Mouse (Mus musculus) kidney, postnatal 0 days (tissue): ENCODE measurements around the gene P3h2. TPM values are rescaled to one million over a fixed set of nuclear protein-coding genes. Genes with fewer than 3 reads are reported as not detected.

Source experiments
- ATAC-seq: fragments of 200-750 bp; cut with Nextera tagmentation; replicated peaks from 2 replicates; pipeline ENCODE4 v1.8.0; 2017; ENCODE audit warnings: low read depth, moderate number of reproducible peaks, moderate TSS enrichment, moderate library complexity; ENCODE audit not compliant: low FRiP score
- DNase-seq: peaks from one replicate; pipeline ENCODE4 v3.0.0-alpha.2; 2016; ENCODE audit warnings: low spot score
- H3K27ac ChIP-seq: fragments of 300-500 bp; sonication (generic); 2 replicates; pipeline ENCODE4 v1.5.1; 2014; ENCODE audit warnings: mild to moderate bottlenecking
- H3K27me3 ChIP-seq: fragments of 300-500 bp; sonication (generic); 2 replicates; pipeline ENCODE4 v1.6.1; 2014; ENCODE audit warnings: low read length, mixed read lengths; ENCODE audit not compliant: insufficient read depth
- H3K36me3 ChIP-seq: fragments of 300-500 bp; sonication (generic); 2 replicates; pipeline ENCODE4 v1.6.1; 2014; ENCODE audit warnings: low read length, mixed read lengths; ENCODE audit not compliant: insufficient read depth
- H3K4me1 ChIP-seq: fragments of 300-500 bp; sonication (generic); replicated peaks from 2 replicates; pipeline ENCODE4 v1.6.1; 2014; ENCODE audit warnings: antibody characterized with exemption, low read length, mixed read lengths; ENCODE audit not compliant: insufficient read depth
- H3K4me2 ChIP-seq: fragments of 300-500 bp; sonication (generic); 2 replicates; pipeline ENCODE4 v1.6.1; 2014; ENCODE audit warnings: mild to moderate bottlenecking, low read length, moderate library complexity, mixed read lengths
- H3K4me3 ChIP-seq: fragments of 300-500 bp; sonication (generic); replicated peaks from 2 replicates; pipeline ENCODE4 v1.5.1; 2014; ENCODE audit warnings: low read depth, low read length
- H3K9ac ChIP-seq: fragments of 300-500 bp; sonication (generic); 2 replicates; pipeline ENCODE4 v1.6.1; 2014; ENCODE audit warnings: low read depth, low read length
- H3K9me3 ChIP-seq: fragments of 300-500 bp; sonication (generic); replicated peaks from 2 replicates; pipeline ENCODE4 v1.6.1; 2016; ENCODE audit warnings: low read length, inconsistent platforms, mixed read lengths
- CTCF ChIP-seq: IDR thresholded peaks from 2 replicates; pipeline ENCODE4 v1.5.1; 2016; ENCODE audit warnings: antibody characterized with exemption, low read depth, mild to moderate bottlenecking, moderate library complexity
- WGBS: fragments of 180-500 bp; shearing (Covaris S2); extraction: QIAGEN DNeasy Blood & Tissue Kit; methylation state at CpG from one replicate; pipeline ENCODE4 v1.1.7; 2014; 5-methylcytosine and 5-hydroxymethylcytosine counted together
- polyA plus RNA-seq: library from polyadenylated mRNA; unstranded; fragments of >200 nt; fragmentation: Nextera tagmentation; extraction: Ambion mirVana; gene quantifications from 2 replicates; pipeline ENCODE4 v1.2.1, GENCODE M21; 2015

Gene P3h2
- polyA plus RNA-seq, 1 experiment from 2014 or later, result 14.7 TPM

DNA sequence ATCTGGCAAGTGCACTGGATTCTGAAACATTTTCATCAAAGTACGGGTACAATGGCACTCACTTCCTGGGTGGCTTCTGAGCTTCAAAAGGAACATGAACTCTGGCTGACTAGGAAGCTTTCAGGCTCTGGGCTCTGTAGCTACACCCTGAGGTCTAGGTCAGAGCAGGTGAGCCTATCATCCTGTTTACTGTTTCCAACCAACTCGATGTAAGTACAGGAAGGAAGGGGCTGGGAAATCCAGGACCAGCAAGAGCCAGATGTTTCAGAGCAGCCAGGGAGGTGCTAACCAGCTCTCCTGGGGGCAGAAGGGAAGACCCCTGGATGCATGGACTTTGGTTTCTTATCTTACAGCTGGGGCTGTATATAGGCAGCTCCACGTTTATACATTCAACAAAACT lies 126.5 kb downstream of the P3h2 start:
- H3K9ac ChIP-seq, result no peak overlapping the region
- no peak for DNase-seq
- TF ChIP-seq CTCF, result no peak
- H3K27ac ChIP-seq, result no peak overlapping the region
- H3K27me3 ChIP-seq, result no peaks in the 10 kb centered on the region
- WGBS, result 44% methylated on average over 3 of the region's 3 CpGs
- no peak overlapping the region for H3K4me2 ChIP-seq
- no peaks in the 10 kb centered on the region for H3K4me1 ChIP-seq
- no peak for ATAC-seq
- no peak overlapping the region for H3K4me3 ChIP-seq
- H3K36me3 ChIP-seq, result peaks cover 3% of the 10 kb centered on the region; the same call in 1 of the 2 replicates
- no peaks in the 10 kb centered on the region for H3K9me3 ChIP-seq

DNA sequence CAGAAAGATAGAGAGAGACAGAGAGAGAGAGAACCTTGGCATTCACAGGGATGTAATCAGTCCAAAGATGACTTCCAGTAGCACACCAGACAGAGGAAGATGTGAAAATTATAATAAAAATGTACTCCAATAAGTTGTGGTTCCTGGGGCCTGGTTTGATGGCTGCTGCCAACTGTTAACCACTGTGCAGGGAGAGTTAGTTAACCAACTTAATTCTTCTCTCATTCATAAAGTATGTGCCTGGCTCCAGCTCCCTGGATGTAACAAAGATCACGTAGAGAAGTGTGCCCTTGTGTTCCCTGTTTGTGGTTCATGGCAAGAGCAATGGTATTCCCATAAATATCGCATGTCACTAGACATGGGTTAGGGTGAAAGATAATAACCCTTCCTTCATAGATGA lies 128.4 kb downstream of the P3h2 start:
- Histone ChIP-seq H3K36me3 (peaks cover 7% of the 10 kb centered on the region), H3K4me3 (no peak overlapping the region), H3K27ac (no peak overlapping the region), H3K9me3 (no peaks in the 10 kb centered on the region), H3K4me1 (no peaks in the 10 kb centered on the region), H3K27me3 (no peaks in the 10 kb centered on the region), H3K4me2 (no peak overlapping the region), H3K9ac (no peak overlapping the region)
- no peak for ATAC-seq
- WGBS, result 74% methylated on average over 2 of the region's 2 CpGs
- TF ChIP-seq CTCF, result no peak
- DNase-seq, result no peak

DNA sequence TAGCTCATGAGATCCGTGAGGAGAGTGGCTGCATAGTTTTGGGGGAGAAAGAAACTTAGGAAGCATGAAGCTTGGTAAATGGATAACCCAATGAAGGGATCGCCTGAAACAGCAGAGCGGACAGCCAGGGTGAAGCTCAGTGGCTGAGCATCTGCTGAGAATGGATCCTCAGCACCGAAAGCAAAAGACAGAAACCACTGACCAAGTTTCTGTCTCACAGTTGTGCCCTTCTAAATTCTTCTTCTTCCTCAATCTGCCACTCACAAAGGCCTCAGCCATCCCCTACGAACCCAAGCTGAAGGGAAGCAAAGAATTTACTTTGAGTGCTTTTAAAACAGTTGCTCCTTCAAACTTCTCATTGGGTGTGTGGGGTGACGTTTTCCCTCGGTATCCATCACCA lies 134.3 kb downstream of the P3h2 start:
- no peak overlapping the region for H3K9ac ChIP-seq
- no peak overlapping the region for H3K4me3 ChIP-seq
- peaks cover 15% of the 10 kb centered on the region for H3K36me3 ChIP-seq
- no peaks in the 10 kb centered on the region for H3K4me1 ChIP-seq
- no peak for ATAC-seq
- no peaks in the 10 kb centered on the region for H3K9me3 ChIP-seq
- 77% methylated on average over 7 of the region's 7 CpGs for WGBS
- no peaks in the 10 kb centered on the region for H3K27me3 ChIP-seq
- H3K4me2 ChIP-seq, result no peak overlapping the region
- TF ChIP-seq CTCF, result no peak
- no peak for DNase-seq
- H3K27ac ChIP-seq, result no peak overlapping the region

DNA sequence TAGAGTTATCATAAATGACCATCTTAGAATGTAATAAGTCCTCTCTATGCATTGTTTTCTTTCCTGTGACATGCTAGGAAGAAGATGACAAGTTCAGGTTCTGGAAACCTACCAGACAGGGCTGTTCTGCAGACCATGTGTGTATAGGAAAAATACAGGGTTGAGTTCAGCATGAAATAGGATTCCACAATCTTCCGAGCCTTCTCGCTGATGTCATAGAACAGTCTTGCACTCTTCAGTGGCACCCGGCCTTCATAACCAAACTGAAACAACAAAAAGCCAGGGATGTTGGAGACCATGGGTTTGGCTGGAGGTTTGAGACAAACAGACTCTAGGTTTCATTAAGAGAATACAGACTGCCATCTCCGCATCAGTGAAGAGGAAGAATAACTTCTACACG lies 134.9 kb downstream of the P3h2 start:
- 87% methylated on average over 5 of the region's 5 CpGs for WGBS
- H3K4me2 ChIP-seq, result no peak overlapping the region
- TF ChIP-seq CTCF, result no peak
- H3K9me3 ChIP-seq, result no peaks in the 10 kb centered on the region
- ATAC-seq, result no peak
- no peak for DNase-seq
- H3K36me3 ChIP-seq, result peaks cover 14% of the 10 kb centered on the region; the same call in 1 of the 2 replicates
- H3K27me3 ChIP-seq, result no peaks in the 10 kb centered on the region
- no peaks in the 10 kb centered on the region for H3K4me1 ChIP-seq
- H3K9ac ChIP-seq, result no peak overlapping the region
- no peak overlapping the region for H3K27ac ChIP-seq
- no peak overlapping the region for H3K4me3 ChIP-seq

DNA sequence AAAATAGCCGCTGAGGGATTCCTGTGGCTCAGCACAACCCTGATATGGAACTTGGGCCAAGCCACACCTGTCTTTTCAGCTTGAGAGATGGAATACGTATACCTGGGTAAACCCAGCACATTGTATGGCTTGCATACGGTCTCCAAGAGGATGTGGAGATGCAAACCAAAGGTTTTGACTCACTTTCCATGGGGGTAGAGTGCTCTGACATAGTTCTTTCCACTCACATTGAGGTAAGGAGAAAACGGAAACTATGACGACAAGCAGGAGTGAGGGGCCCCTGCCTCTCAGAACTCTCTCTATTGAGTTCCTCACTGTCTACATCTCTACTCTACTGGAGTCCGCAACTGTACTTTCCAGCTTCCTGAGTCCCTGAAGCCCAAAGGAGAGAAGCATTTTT lies 135.4 kb downstream of the P3h2 start:
- TF ChIP-seq CTCF, result no peak
- no peak for DNase-seq
- Histone ChIP-seq H3K9ac (no peak overlapping the region), H3K4me1 (no peaks in the 10 kb centered on the region), H3K4me3 (no peak overlapping the region), H3K9me3 (no peaks in the 10 kb centered on the region), H3K4me2 (no peak overlapping the region), H3K27ac (no peak overlapping the region), H3K27me3 (no peaks in the 10 kb centered on the region), H3K36me3 (peaks cover 14% of the 10 kb centered on the region; the same call in 1 of the 2 replicates)
- 90% methylated on average over 6 of the region's 6 CpGs for WGBS
- ATAC-seq, result no peak

DNA sequence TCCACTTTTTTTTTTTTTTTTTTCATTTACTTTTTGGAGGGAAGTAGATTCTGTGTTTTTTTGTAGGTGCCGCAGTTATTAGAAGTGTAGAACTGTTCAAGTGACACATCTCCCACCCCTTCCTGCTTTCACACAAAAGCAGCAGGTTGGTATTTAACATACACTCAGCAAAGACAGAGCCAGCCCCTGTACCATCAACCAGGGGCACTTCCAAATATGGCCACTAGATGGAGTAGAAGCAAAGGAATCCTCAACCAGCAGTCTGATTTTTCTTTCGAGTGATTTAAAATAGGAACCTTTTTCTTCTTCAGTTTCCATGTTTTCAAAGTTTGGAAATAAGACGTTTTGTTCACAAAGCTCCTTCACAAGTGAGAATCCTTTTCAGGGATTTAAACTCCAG lies 138.3 kb downstream of the P3h2 start:
- TF ChIP-seq CTCF, result peak; percentile 94
- Histone ChIP-seq H3K27ac (no peak overlapping the region), H3K4me3 (no peak overlapping the region), H3K4me1 (no peaks in the 10 kb centered on the region), H3K27me3 (no peaks in the 10 kb centered on the region), H3K36me3 (0 out of 2 replicates have a peak, but pooled peaks cover 9% of the 10 kb centered on the region), H3K9me3 (no peaks in the 10 kb centered on the region), H3K9ac (no peak overlapping the region), H3K4me2 (no peak overlapping the region)
- DNase-seq, result peak; percentile 83
- 15% methylated on average over 3 of the region's 3 CpGs for WGBS
- no peak for ATAC-seq

DNA sequence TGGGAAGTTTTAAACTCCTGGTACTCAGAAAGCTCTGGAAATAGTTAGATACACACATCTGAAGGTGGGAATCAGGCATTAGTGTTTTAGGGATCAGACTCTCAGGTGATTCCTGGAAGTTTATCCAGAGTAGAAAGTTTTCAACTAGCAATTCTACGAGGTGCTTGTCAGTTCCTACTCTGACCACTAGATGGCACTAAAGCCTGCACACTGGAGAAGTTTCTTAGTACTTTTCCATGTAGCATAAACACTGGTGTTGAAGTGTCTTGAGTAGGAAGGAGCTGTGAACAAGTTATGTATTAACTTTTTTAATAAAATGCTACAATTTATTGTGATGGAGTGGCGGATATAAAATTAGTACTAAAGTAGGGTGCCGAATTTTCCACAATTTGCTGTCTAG lies 141.7 kb downstream of the P3h2 start:
- TF ChIP-seq CTCF, result peak; percentile 95
- Histone ChIP-seq H3K27me3 (no peaks in the 10 kb centered on the region), H3K27ac (no peak overlapping the region), H3K4me1 (no peaks in the 10 kb centered on the region), H3K36me3 (0 out of 2 replicates have a peak, but pooled peaks cover 8% of the 10 kb centered on the region), H3K4me3 (no peak overlapping the region), H3K4me2 (no peak overlapping the region), H3K9ac (no peak overlapping the region), H3K9me3 (no peaks in the 10 kb centered on the region)
- DNase-seq (peak; percentile 85), ATAC-seq (no peak)
- 21% methylated on average over 3 of the region's 3 CpGs for WGBS
